8 mouse cellular contexts compared by ENCODE assay signal in genomic region chr4:128450974-128451373, GRCm38 (mm10).
DNase-seq lines count a peak whose midpoint lies in the region; ATAC-seq and TF ChIP-seq lines count a peak whose summit lies in the region.

No protein-coding gene starts in this region.

- no peaks in the 10 kb centered on the region for H3K36me3 ChIP-seq in kidney, embryonic 16.5 days (ENCODE audit: insufficient read depth, low read length)
- H3K36me3 ChIP-seq in forebrain, postnatal 0 days (ENCODE audit: insufficient read depth), result no peaks in the 10 kb centered on the region
- peaks cover 5% of the 10 kb centered on the region for H3K36me3 ChIP-seq in neural tube, embryonic 15.5 days

- H3K9me3 ChIP-seq in kidney, embryonic 16.5 days (ENCODE audit: low read length), result no peaks in the 10 kb centered on the region
- no peaks in the 10 kb centered on the region for H3K9me3 ChIP-seq in forebrain, postnatal 0 days (ENCODE audit: low read length)
- H3K9me3 ChIP-seq in neural tube, embryonic 15.5 days (replicated peaks), result no peaks in the 10 kb centered on the region

- 40% methylated on average over 8 of the region's 8 CpGs for WGBS in kidney, embryonic 16.5 days
- 9% methylated on average over 8 of the region's 8 CpGs for WGBS in forebrain, postnatal 0 days
- WGBS in neural tube, embryonic 15.5 days, result 13% methylated on average over 8 of the region's 8 CpGs

- no peak overlapping the region for H3K4me3 ChIP-seq in kidney, embryonic 16.5 days (ENCODE audit: low read length)
- H3K4me3 ChIP-seq in forebrain, postnatal 0 days (ENCODE audit: low read depth, low read length), result no peak overlapping the region
- H3K4me3 ChIP-seq in neural tube, embryonic 15.5 days (replicated peaks), result no peak overlapping the region

- intact Hi-C loops in left cerebral cortex, postnatal 4 days (cut with DNase I), result no loop called here

- DNase-seq in kidney, adult 9 months, result no peak
- DNase-seq in cerebellum, postnatal 14 days, result peak; percentile 89
- peak; percentile 84 for DNase-seq in forebrain, postnatal 0 days
- DNase-seq in left cerebral cortex, postnatal 4 days, result peak; percentile 96
- no peak for DNase-seq in thymus, postnatal 10 days (ENCODE audit: low spot score in 2 of 2)
- no peak for DNase-seq in thymus, postnatal 25 days

- peak; percentile 49; the same call in 1 of the 2 replicates for ATAC-seq in kidney, embryonic 16.5 days (ENCODE audit: low FRiP score, low TSS enrichment)
- peak; percentile 78 for ATAC-seq in forebrain, postnatal 0 days
- peak; percentile 78 for ATAC-seq in neural tube, embryonic 15.5 days (ENCODE audit: low FRiP score)

- H3K4me1 ChIP-seq in kidney, embryonic 16.5 days (ENCODE audit: insufficient read depth, low read length), result no peaks in the 10 kb centered on the region
- peaks cover 11% of the 10 kb centered on the region for H3K4me1 ChIP-seq in forebrain, postnatal 0 days (ENCODE audit: insufficient read depth)
- H3K4me1 ChIP-seq in neural tube, embryonic 15.5 days, result peaks cover 25% of the 10 kb centered on the region

- no peak overlapping the region for H3K9ac ChIP-seq in kidney, embryonic 16.5 days (replicated peaks; ENCODE audit: low read length)
- H3K9ac ChIP-seq in forebrain, postnatal 0 days, result no peak overlapping the region
- H3K9ac ChIP-seq in neural tube, embryonic 15.5 days (replicated peaks), result no peak overlapping the region

- 0 out of 2 replicates have a peak, but pooled peaks have one; percentile 24 for TF ChIP-seq CTCF in forebrain, postnatal 0 days (IDR thresholded peaks at IDR 0.05; ENCODE audit: low read depth)

- no peaks in the 10 kb centered on the region for H3K27me3 ChIP-seq in kidney, embryonic 16.5 days (ENCODE audit: insufficient read depth, low read length)
- H3K27me3 ChIP-seq in forebrain, postnatal 0 days (ENCODE audit: insufficient read depth, low read length), result no peaks in the 10 kb centered on the region
- H3K27me3 ChIP-seq in neural tube, embryonic 15.5 days (replicated peaks), result no peaks in the 10 kb centered on the region

- H3K4me2 ChIP-seq in kidney, embryonic 16.5 days (replicated peaks; ENCODE audit: low read depth, low read length), result no peak overlapping the region
- no peak overlapping the region for H3K4me2 ChIP-seq in forebrain, postnatal 0 days (ENCODE audit: low read depth)
- H3K4me2 ChIP-seq in neural tube, embryonic 15.5 days, result no peak overlapping the region

- no peak overlapping the region for H3K27ac ChIP-seq in kidney, embryonic 16.5 days (ENCODE audit: low read length)
- H3K27ac ChIP-seq in forebrain, postnatal 0 days (ENCODE audit: low read depth, low read length), result peak overlapping the region; percentile 54
- H3K27ac ChIP-seq in neural tube, embryonic 15.5 days (replicated peaks), result peak overlapping the region; percentile 72

Comparison
In these comparisons a context has a peak if more than half of its experiments do, and no peak if none do; other contexts are left out.
1. DNase-seq: peak in cerebellum, postnatal 14 days (2 of 2), forebrain, postnatal 0 days (single experiment) and left cerebral cortex, postnatal 4 days (single experiment); none in kidney, adult 9 months (single experiment), thymus, postnatal 10 days (0 of 2) and thymus, postnatal 25 days (single experiment).
2. Peak in every context shown above with its lines, with median percentiles within 50 percentile points of each other: ATAC-seq.